Mouse (Mus musculus) embryonic facial prominence, embryonic 10.5 days (tissue): ENCODE data around the gene Hist2h2ac. TPM values are rescaled to one million over a fixed set of nuclear protein-coding genes. Genes with fewer than 3 reads are reported as not detected.
"Not testable (repeated sequence)": the region's sequence is repeated elsewhere in the genome, so short reads cannot be mapped to it uniquely, and the experiment has no call there.

Experiments
- DNase-seq: peaks from one replicate; pipeline ENCODE4 v3.0.0-alpha.2; 2017; ENCODE audit warnings: low spot score
- H3K27ac ChIP-seq: fragments of 300-500 bp; sonication (generic); replicated peaks from 2 replicates; pipeline ENCODE4 v1.5.1; 2016; ENCODE audit warnings: mild to moderate bottlenecking
- H3K27me3 ChIP-seq: fragments of 300-500 bp; sonication (generic); replicated peaks from 2 replicates; pipeline ENCODE4 v1.6.1; 2016; ENCODE audit warnings: low read depth, mild to moderate bottlenecking; ENCODE audit not compliant: poor library complexity, severe bottlenecking
- H3K36me3 ChIP-seq: fragments of 300-500 bp; sonication (generic); replicated peaks from 2 replicates; pipeline ENCODE4 v1.6.1; 2016; ENCODE audit warnings: mild to moderate bottlenecking, moderate library complexity
- H3K4me1 ChIP-seq: fragments of 300-500 bp; sonication (generic); 2 replicates; pipeline ENCODE4 v1.6.1; 2016
- H3K4me3 ChIP-seq: fragments of 300-500 bp; sonication (generic); 2 replicates; pipeline ENCODE4 v1.5.1; 2016; ENCODE audit warnings: mild to moderate bottlenecking, moderate library complexity
- H3K9me3 ChIP-seq: fragments of 300-500 bp; sonication (generic); 2 replicates; pipeline ENCODE4 v1.6.1; 2016; ENCODE audit warnings: mild to moderate bottlenecking
- WGBS: fragments of 180-500 bp; shearing (Covaris S2); methylation state at CpG from one replicate; pipeline ENCODE4 v1.1.7; 2016; 5-methylcytosine and 5-hydroxymethylcytosine counted together
- polyA plus RNA-seq: library from polyadenylated mRNA; unstranded; fragments of >200 nt; fragmentation: Nextera tagmentation; extraction: Ambion mirVana; gene quantifications from 2 replicates; pipeline ENCODE4 v1.2.1, GENCODE M21; 2016

The Hist2h2ac gene
- polyA plus RNA-seq, 1 experiment from 2014 or later: 11.7 TPM

GRCm38 (mm10) chr3:96235836-96236235 is 15.2 kb upstream of the Hist2h2ac start:
- Histone ChIP-seq H3K36me3 (no peaks in the 10 kb centered on the region), H3K9me3 (no peaks in the 10 kb centered on the region), H3K4me3 (no peak overlapping the region; the same call in 1 of the 2 replicates), H3K4me1 (peaks cover 16% of the 10 kb centered on the region), H3K27me3 (no peaks in the 10 kb centered on the region), H3K27ac (no peak overlapping the region; the same call in 1 of the 2 replicates)
- 52% methylated on average over 3 of the region's 3 CpGs for WGBS
- DNase-seq: no peak

- no peaks in the 10 kb centered on the region for H3K9me3 ChIP-seq
- WGBS: 88% methylated on average over 2 of the region's 2 CpGs
- H3K27me3 ChIP-seq: no peaks in the 10 kb centered on the region
- no peak overlapping the region for H3K4me3 ChIP-seq
- no peaks in the 10 kb centered on the region for H3K36me3 ChIP-seq
- no peak for DNase-seq
- peaks cover 11% of the 10 kb centered on the region for H3K4me1 ChIP-seq
- H3K27ac ChIP-seq: no peak overlapping the region
Measured at GRCm38 (mm10) chr3:96234914-96235313, 14.2 kb upstream of the Hist2h2ac start.

- Histone ChIP-seq H3K27ac (no peak overlapping the region), H3K9me3 (no peaks in the 10 kb centered on the region), H3K4me3 (no peak overlapping the region), H3K36me3 (no peaks in the 10 kb centered on the region), H3K27me3 (no peaks in the 10 kb centered on the region), H3K4me1 (peaks cover 12% of the 10 kb centered on the region)
- DNase-seq: no peak
- WGBS: 66% methylated on average over 2 of the region's 2 CpGs
Measured at GRCm38 (mm10) chr3:96231758-96232120, 11.1 kb upstream of the Hist2h2ac start.

- Histone ChIP-seq H3K4me3 (no peak overlapping the region), H3K27me3 (no peaks in the 10 kb centered on the region), H3K36me3 (no peaks in the 10 kb centered on the region), H3K27ac (no peak overlapping the region), H3K9me3 (no peaks in the 10 kb centered on the region), H3K4me1 (peaks cover 17% of the 10 kb centered on the region)
- 75% methylated on average over 4 of the region's 4 CpGs for WGBS
- DNase-seq: no peak
Measured at GRCm38 (mm10) chr3:96230910-96231757, 10.5 kb upstream of the Hist2h2ac start.

GRCm38 (mm10) chr3:96230404-96230803 is 9.7 kb upstream of the Hist2h2ac start:
- 74% methylated on average over 2 of the region's 2 CpGs for WGBS
- Histone ChIP-seq H3K4me1 (peaks cover 22% of the 10 kb centered on the region), H3K27me3 (no peaks in the 10 kb centered on the region), H3K9me3 (no peaks in the 10 kb centered on the region), H3K4me3 (no peak overlapping the region), H3K27ac (no peak overlapping the region), H3K36me3 (no peaks in the 10 kb centered on the region)
- DNase-seq: no peak

GRCm38 (mm10) chr3:96228828-96229227 is 8.1 kb upstream of the Hist2h2ac start:
- Histone ChIP-seq H3K4me3 (no peak overlapping the region), H3K9me3 (no peaks in the 10 kb centered on the region), H3K36me3 (no peaks in the 10 kb centered on the region), H3K27ac (no peak overlapping the region), H3K27me3 (no peaks in the 10 kb centered on the region), H3K4me1 (peaks cover 27% of the 10 kb centered on the region)
- 73% methylated on average over 2 of the region's 2 CpGs for WGBS
- no peak for DNase-seq

- Histone ChIP-seq H3K4me1 (peaks cover 44% of the 10 kb centered on the region), H3K27me3 (no peaks in the 10 kb centered on the region), H3K9me3 (no peaks in the 10 kb centered on the region), H3K4me3 (no peak overlapping the region), H3K27ac (peak overlapping the region; percentile 30), H3K36me3 (no peaks in the 10 kb centered on the region)
- no peak for DNase-seq
- WGBS: 69% methylated on average over 8 of the region's 8 CpGs
Measured at GRCm38 (mm10) chr3:96226695-96227648, 6.3 kb upstream of the Hist2h2ac start.

- H3K27ac ChIP-seq: peak overlapping the region; percentile 48
- DNase-seq: no peak
- no peak overlapping the region for H3K4me3 ChIP-seq
- H3K27me3 ChIP-seq: no peaks in the 10 kb centered on the region
- no peaks in the 10 kb centered on the region for H3K9me3 ChIP-seq
- 28% methylated on average over 2 of the region's 2 CpGs for WGBS
- H3K36me3 ChIP-seq: no peaks in the 10 kb centered on the region
- H3K4me1 ChIP-seq: peaks cover 54% of the 10 kb centered on the region
Measured at GRCm38 (mm10) chr3:96225421-96225820, 4.7 kb upstream of the Hist2h2ac start.

- Histone ChIP-seq H3K27me3 (no peaks in the 10 kb centered on the region), H3K4me1 (peaks cover 65% of the 10 kb centered on the region), H3K27ac (no peak overlapping the region; the same call in 1 of the 2 replicates), H3K4me3 (peak overlapping the region; percentile 70; the same call in 1 of the 2 replicates), H3K36me3 (no peaks in the 10 kb centered on the region), H3K9me3 (no peaks in the 10 kb centered on the region)
- 89% methylated on average over 4 of the region's 4 CpGs for WGBS
- DNase-seq: no peak
Measured at GRCm38 (mm10) chr3:96222774-96223173, 2.1 kb upstream of the Hist2h2ac start.

GRCm38 (mm10) chr3:96221640-96222038 is 959 bp upstream of the Hist2h2ac start:
- peak overlapping the region; percentile 70 for H3K4me3 ChIP-seq
- no peaks in the 10 kb centered on the region for H3K36me3 ChIP-seq
- H3K27ac ChIP-seq: peak overlapping the region; percentile 97
- no peaks in the 10 kb centered on the region for H3K9me3 ChIP-seq
- 22% methylated on average over 9 of the region's 9 CpGs for WGBS
- no peaks in the 10 kb centered on the region; the same call in 1 of the 2 replicates for H3K27me3 ChIP-seq
- peaks cover 54% of the 10 kb centered on the region for H3K4me1 ChIP-seq
- peak; percentile 26 for DNase-seq

GRCm38 (mm10) chr3:96220131-96220764 is 432 bp downstream of the Hist2h2ac start:
- Histone ChIP-seq H3K27ac (peak overlapping the region; percentile 97), H3K4me1 (peaks cover 46% of the 10 kb centered on the region), H3K4me3 (peak overlapping the region; percentile 70)
- WGBS: under 1% methylated on average over 40 of the region's 47 CpGs
- H3K9me3 ChIP-seq, H3K27me3 ChIP-seq, H3K36me3 ChIP-seq: not testable (repeated sequence)
- DNase-seq: peak; percentile 64

- H3K4me3 ChIP-seq: peak within 1 kb of the TSS; percentile 70
- peak; percentile 80 for DNase-seq
- WGBS: under 1% methylated on average over 37 of the region's 37 CpGs
- H3K27ac ChIP-seq: peak within 1 kb of the TSS; percentile 97
- no peaks in the 10 kb centered on the region for H3K9me3 ChIP-seq
- no peaks in the 10 kb centered on the region for H3K36me3 ChIP-seq
- H3K27me3 ChIP-seq: peaks cover 6% of the 10 kb centered on the region
- H3K4me1 ChIP-seq: peaks cover 43% of the 10 kb centered on the region
Measured at GRCm38 (mm10) chr3:96219661-96220130, 984 bp downstream of the Hist2h2ac start, which contains the start of the genes Bola1 and Hist2h2ab. Bola1 (minus strand) TSS chr3:96219709. Hist2h2ab (plus strand) TSS chr3:96219865.
